Comparison of ENCODE assay signal across 8 mouse cellular contexts in genomic region chr7:75910652-75911035, GRCm38 (mm10).
DNase-seq lines count a peak whose midpoint lies in the region; ATAC-seq lines count a peak whose summit lies in the region.

No protein-coding gene starts in this region.

- H3K9ac ChIP-seq in embryonic facial prominence, embryonic 12.5 days, result no peak overlapping the region
- H3K9ac ChIP-seq in limb, embryonic 15.5 days, result no peak overlapping the region

- peaks cover 4% of the 10 kb centered on the region; the same call in 1 of the 2 replicates for H3K4me1 ChIP-seq in embryonic facial prominence, embryonic 12.5 days
- peaks cover 13% of the 10 kb centered on the region for H3K4me1 ChIP-seq in embryonic facial prominence, embryonic 10.5 days
- peaks cover 53% of the 10 kb centered on the region for H3K4me1 ChIP-seq in megakaryocyte, embryonic 14.5 days
- H3K4me1 ChIP-seq in limb, embryonic 15.5 days, result no peaks in the 10 kb centered on the region; the same call in 1 of the 2 replicates

- H3K36me3 ChIP-seq in embryonic facial prominence, embryonic 12.5 days, result no peaks in the 10 kb centered on the region
- H3K36me3 ChIP-seq in embryonic facial prominence, embryonic 10.5 days (replicated peaks), result no peaks in the 10 kb centered on the region
- no peaks in the 10 kb centered on the region for H3K36me3 ChIP-seq in megakaryocyte, embryonic 14.5 days (replicated peaks; ENCODE audit: low read length)
- H3K36me3 ChIP-seq in limb, embryonic 15.5 days, result no peaks in the 10 kb centered on the region

- H3K4me3 ChIP-seq in embryonic facial prominence, embryonic 12.5 days, result no peak overlapping the region
- H3K4me3 ChIP-seq in embryonic facial prominence, embryonic 10.5 days, result no peak overlapping the region
- peak overlapping the region; percentile 88 for H3K4me3 ChIP-seq in megakaryocyte, embryonic 14.5 days (replicated peaks)
- H3K4me3 ChIP-seq in limb, embryonic 15.5 days, result no peak overlapping the region

- 81% methylated on average over 8 of the region's 8 CpGs for WGBS in embryonic facial prominence, embryonic 12.5 days
- WGBS in embryonic facial prominence, embryonic 10.5 days, result 84% methylated on average over 8 of the region's 8 CpGs
- WGBS in limb, embryonic 15.5 days, result 84% methylated on average over 8 of the region's 8 CpGs

- H3K9me3 ChIP-seq in embryonic facial prominence, embryonic 12.5 days, result no peaks in the 10 kb centered on the region
- H3K9me3 ChIP-seq in embryonic facial prominence, embryonic 10.5 days, result no peaks in the 10 kb centered on the region
- no peaks in the 10 kb centered on the region for H3K9me3 ChIP-seq in megakaryocyte, embryonic 14.5 days
- no peaks in the 10 kb centered on the region for H3K9me3 ChIP-seq in limb, embryonic 15.5 days

- no peak overlapping the region for H3K27ac ChIP-seq in embryonic facial prominence, embryonic 12.5 days
- H3K27ac ChIP-seq in embryonic facial prominence, embryonic 10.5 days (replicated peaks), result no peak overlapping the region
- no peak overlapping the region for H3K27ac ChIP-seq in limb, embryonic 15.5 days

- DNase-seq in embryonic facial prominence, embryonic 10.5 days (ENCODE audit: low spot score), result no peak
- peak; percentile 51 for DNase-seq in thymus, postnatal 25 days
- DNase-seq in gastrocnemius, postnatal 10 days, result no peak
- no peak for DNase-seq in liver

- ATAC-seq in embryonic facial prominence, embryonic 12.5 days (ENCODE audit: insufficient number of reproducible peaks, insufficient read depth, low FRiP score, low TSS enrichment), result no peak
- no peak for ATAC-seq in megakaryocyte, adult 5-6 weeks (ENCODE audit: poor library complexity, severe bottlenecking)
- no peak for ATAC-seq in limb, embryonic 15.5 days (ENCODE audit: insufficient number of reproducible peaks, low FRiP score, low TSS enrichment, low read depth)

- peak overlapping the region; percentile 41; the same call in 1 of the 2 replicates for H3K4me2 ChIP-seq in embryonic facial prominence, embryonic 12.5 days (replicated peaks)
- H3K4me2 ChIP-seq in limb, embryonic 15.5 days, result peak overlapping the region; percentile 36

- no peaks in the 10 kb centered on the region for H3K27me3 ChIP-seq in embryonic facial prominence, embryonic 12.5 days
- no peaks in the 10 kb centered on the region for H3K27me3 ChIP-seq in embryonic facial prominence, embryonic 10.5 days (replicated peaks; ENCODE audit: low read depth, poor library complexity, severe bottlenecking)
- no peaks in the 10 kb centered on the region for H3K27me3 ChIP-seq in megakaryocyte, embryonic 14.5 days (replicated peaks)
- no peaks in the 10 kb centered on the region for H3K27me3 ChIP-seq in limb, embryonic 15.5 days
